Mouse (Mus musculus) R1 (cell line): ENCODE measurements at regions not wholly inside any gene's neighbourhood (a gene's known extent, or its start where the extent isn't known, plus 50 kb on each side); places are given as distances from the start of the nearest gene placed in this dataset.

Experiments
- DNase-seq: peaks from one replicate; pipeline ENCODE4 v3.0.0-alpha.2; 2018; ENCODE audit warnings: low read depth, low spot score

DNA sequence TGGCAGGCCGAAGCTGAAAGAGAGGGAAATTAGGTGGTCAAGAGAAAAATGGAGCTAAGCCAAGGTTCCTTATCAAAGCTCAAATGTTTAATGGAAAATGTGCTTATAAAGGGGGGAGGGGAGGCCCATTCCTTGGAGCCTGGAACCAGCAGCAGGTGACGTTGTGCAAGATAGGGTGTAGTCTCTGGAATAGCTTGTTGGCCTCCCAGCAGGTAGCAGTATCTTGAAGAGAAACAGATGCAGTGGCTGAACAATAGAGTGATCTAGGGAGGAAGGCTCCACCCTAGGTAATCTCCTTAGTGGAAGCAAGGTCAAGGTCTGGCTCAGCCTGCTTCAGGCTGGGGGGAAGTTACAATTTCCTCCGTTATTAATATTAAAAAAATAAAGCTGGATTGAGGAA, 1789.4 kb upstream of the Gm8797 start:
- peak; percentile 83 for DNase-seq

DNA sequence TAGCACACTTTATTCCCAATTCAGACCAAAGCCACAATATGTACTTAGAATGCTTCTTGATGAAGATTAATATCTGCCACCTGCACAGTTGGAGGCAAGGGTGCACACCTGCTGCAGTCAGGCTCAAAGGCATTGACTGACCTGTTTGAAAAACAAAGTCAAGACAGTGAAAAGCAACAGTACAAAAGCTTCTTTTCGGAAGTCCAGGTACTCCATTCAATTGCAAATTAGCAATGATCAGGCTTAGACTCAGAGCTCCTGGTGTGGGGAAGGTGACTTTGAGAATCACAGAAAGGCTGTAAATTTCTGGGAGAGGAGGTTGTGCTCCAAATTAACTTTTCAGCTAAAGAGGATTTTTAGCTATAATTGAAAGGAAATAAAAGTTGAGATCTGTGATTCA, 1788.8 kb upstream of the Gm8797 start:
- DNase-seq, result peak; percentile 78
